Mouse (Mus musculus) cerebellum, adult 9-10 months (tissue): Measurements from ENCODE around the gene Tctex1d2.

ENCODE experiments used
- DNase-seq: peaks from one replicate; pipeline ENCODE4 v3.0.0; 2022

The Tctex1d2 gene

GRCm38 (mm10) chr16:32472276-32473015 lies 52.9 kb downstream of the Tctex1d2 start:
- no peak for DNase-seq

- no peak for DNase-seq
These were observed 57.8 kb downstream of the Tctex1d2 start for GRCm38 (mm10) chr16:32477315-32477714.
